Mouse (Mus musculus): ENCODE measurements around the gene Kcnk18. TPM values are rescaled to one million over a fixed set of nuclear protein-coding genes. Genes with fewer than 3 reads are reported as not detected.

Kcnk18 gene
- polyA plus RNA-seq, 1 experiment from 2014 or later: not detected

- no peaks in the 10 kb centered on the region for H3K9me3 ChIP-seq (ENCODE audit: control insufficient read depth, low read length)
- no peak overlapping the region for H3K4me3 ChIP-seq (ENCODE audit: low read depth, low read length)
- ATAC-seq (ENCODE audit: insufficient read depth, low FRiP score, low TSS enrichment) (no peak), DNase-seq (ENCODE audit: low spot score) (no peak)
- H3K27ac ChIP-seq (ENCODE audit: low read depth, low read length): no peak overlapping the region
- H3K36me3 ChIP-seq (ENCODE audit: control insufficient read depth, insufficient read depth, low read length): no peaks in the 10 kb centered on the region; the same call in 1 of the 2 replicates
- H3K4me1 ChIP-seq (ENCODE audit: control insufficient read depth, insufficient read depth, low read length): no peaks in the 10 kb centered on the region
- no peaks in the 10 kb centered on the region for H3K27me3 ChIP-seq (ENCODE audit: control insufficient read depth, insufficient read depth, low read length)
- H3K4me2 ChIP-seq (ENCODE audit: low read depth): no peak overlapping the region
- no peak overlapping the region for H3K9ac ChIP-seq (ENCODE audit: low read length)
Measured at GRCm38 (mm10) chr19:59280841-59281240, 61.8 kb downstream of the Kcnk18 start.

- no peaks in the 10 kb centered on the region; the same call in 1 of the 2 replicates for H3K36me3 ChIP-seq (ENCODE audit: control insufficient read depth, insufficient read depth, low read length)
- no peak overlapping the region for H3K4me2 ChIP-seq (ENCODE audit: low read depth)
- H3K9ac ChIP-seq (ENCODE audit: low read length): no peak overlapping the region
- no peak for DNase-seq (ENCODE audit: low spot score)
- 88% methylated on average over 3 of the region's 3 CpGs for WGBS
- H3K27me3 ChIP-seq (ENCODE audit: control insufficient read depth, insufficient read depth, low read length): no peaks in the 10 kb centered on the region
- H3K9me3 ChIP-seq (ENCODE audit: control insufficient read depth, low read length): no peaks in the 10 kb centered on the region
- ATAC-seq (ENCODE audit: insufficient read depth, low FRiP score, low TSS enrichment): no peak
- H3K27ac ChIP-seq (ENCODE audit: low read depth, low read length): no peak overlapping the region
- H3K4me1 ChIP-seq (ENCODE audit: control insufficient read depth, insufficient read depth, low read length): no peaks in the 10 kb centered on the region
- H3K4me3 ChIP-seq (ENCODE audit: low read depth, low read length): no peak overlapping the region
Measured at GRCm38 (mm10) chr19:59282001-59282400, 63.0 kb downstream of the Kcnk18 start.

Other genes starting within 250 kb of the Kcnk18 start
- 2.7 and 3.0 TPM in 2 replicates for gene Shtn1, start 143.1 kb upstream of the Kcnk18 start, polyA plus RNA-seq (2014; fragmentation: Nextera tagmentation; extraction: Ambion mirVana)
- gene Vax1, start 49.2 kb upstream of the Kcnk18 start, polyA plus RNA-seq (2014; fragmentation: Nextera tagmentation; extraction: Ambion mirVana): not detected in 2 replicates
- 14.9 and 15.9 TPM in 2 replicates for gene Slc18a2, start 41.7 kb downstream of the Kcnk18 start, polyA plus RNA-seq (2014; fragmentation: Nextera tagmentation; extraction: Ambion mirVana)
- gene Rps12-ps3, start 103.1 kb downstream of the Kcnk18 start, polyA plus RNA-seq (2014; fragmentation: Nextera tagmentation; extraction: Ambion mirVana): 29.1 and 41.2 TPM in 2 replicates
- 15.1 and 16.4 TPM in 2 replicates for gene Pdzd8, start 126.6 kb downstream of the Kcnk18 start, polyA plus RNA-seq (2014; fragmentation: Nextera tagmentation; extraction: Ambion mirVana)
- gene Emx2, start 239.2 kb downstream of the Kcnk18 start, polyA plus RNA-seq (2014; fragmentation: Nextera tagmentation; extraction: Ambion mirVana): 1.7 and 3.9 TPM in 2 replicates